8 mouse cellular contexts compared by ENCODE assay signal in the genomic region with DNA sequence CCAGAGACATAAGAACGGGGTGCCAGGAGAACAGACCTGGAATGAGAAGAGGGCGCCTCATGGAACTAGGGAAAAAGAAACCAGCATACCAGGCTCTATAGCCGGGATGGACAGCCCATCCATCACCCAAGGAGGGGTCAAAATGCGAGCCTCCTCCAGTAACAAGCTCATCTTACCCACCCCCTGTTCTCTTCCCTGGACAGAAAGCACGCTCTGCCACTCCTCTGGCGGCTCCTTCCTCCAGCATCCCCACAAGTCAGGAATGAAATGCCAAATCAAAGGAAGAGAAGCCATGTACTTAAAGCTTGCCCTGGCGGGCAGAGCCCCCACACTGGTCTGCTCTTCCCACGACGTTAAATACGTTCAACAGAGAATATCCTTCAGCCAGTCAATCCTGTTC. TPM values are rescaled to one million over a fixed set of nuclear protein-coding genes. Genes with fewer than 3 reads are reported as not detected.
DNase-seq lines count a peak whose midpoint lies in the region; ATAC-seq and TF ChIP-seq lines count a peak whose summit lies in the region.

No protein-coding gene starts in this region.

- no peaks in the 10 kb centered on the region for H3K27me3 ChIP-seq in lung, embryonic 14.5 days (ENCODE audit: insufficient read depth, low read length)
- no peaks in the 10 kb centered on the region for H3K27me3 ChIP-seq in forebrain, embryonic 11.5 days (ENCODE audit: control insufficient read depth, insufficient read depth, low read length)
- H3K27me3 ChIP-seq in limb, embryonic 11.5 days (ENCODE audit: control insufficient read depth, insufficient read depth, low read length): no peaks in the 10 kb centered on the region
- H3K27me3 ChIP-seq in neural tube, embryonic 15.5 days (replicated peaks): no peaks in the 10 kb centered on the region

- peak overlapping the region; percentile 97 for H3K4me2 ChIP-seq in lung, embryonic 14.5 days
- H3K4me2 ChIP-seq in forebrain, embryonic 11.5 days (ENCODE audit: low read depth, low read length, severe bottlenecking): peak overlapping the region; percentile 95
- H3K4me2 ChIP-seq in limb, embryonic 11.5 days (ENCODE audit: low read depth, severe bottlenecking): peak overlapping the region; percentile 94
- H3K4me2 ChIP-seq in neural tube, embryonic 15.5 days: peak overlapping the region; percentile 80

- no peak; the same call in 1 of the 2 replicates for ATAC-seq in lung, embryonic 14.5 days (ENCODE audit: insufficient read depth)
- no peak for ATAC-seq in forebrain, embryonic 11.5 days (replicated peaks; ENCODE audit: low FRiP score)
- no peak for ATAC-seq in limb, embryonic 11.5 days (ENCODE audit: insufficient number of reproducible peaks, low FRiP score, low TSS enrichment, low read depth)
- no peak for ATAC-seq in neural tube, embryonic 15.5 days (ENCODE audit: low FRiP score)

- H3K4me1 ChIP-seq in lung, embryonic 14.5 days (ENCODE audit: insufficient read depth): peaks cover 13% of the 10 kb centered on the region
- peaks cover 19% of the 10 kb centered on the region for H3K4me1 ChIP-seq in lung, adult 2 months (ENCODE audit: control insufficient read depth, insufficient read depth, low read length)
- H3K4me1 ChIP-seq in forebrain, embryonic 11.5 days (replicated peaks; ENCODE audit: control insufficient read depth, insufficient read depth, low read length): peaks cover 12% of the 10 kb centered on the region
- H3K4me1 ChIP-seq in limb, embryonic 11.5 days (ENCODE audit: control insufficient read depth, insufficient read depth, low read length): peaks cover 23% of the 10 kb centered on the region
- peaks cover 57% of the 10 kb centered on the region for H3K4me1 ChIP-seq in neural tube, embryonic 15.5 days

- peak overlapping the region; percentile 63 for H3K4me3 ChIP-seq in lung, embryonic 14.5 days (ENCODE audit: low read depth, low read length)
- H3K4me3 ChIP-seq in lung, adult 2 months (replicated peaks; ENCODE audit: extremely low read depth, low read depth, low read length): no peak overlapping the region
- peak overlapping the region; percentile 63 for H3K4me3 ChIP-seq in forebrain, embryonic 11.5 days (ENCODE audit: low read depth, low read length)
- H3K4me3 ChIP-seq in limb, embryonic 11.5 days (ENCODE audit: low read depth, low read length): peak overlapping the region; percentile 53
- peak overlapping the region; percentile 63 for H3K4me3 ChIP-seq in neural tube, embryonic 15.5 days (replicated peaks)

- no peak for TF ChIP-seq POLR2A in lung, adult 2 months (IDR thresholded peaks at IDR 0.05; ENCODE audit: borderline replicate concordance, extremely low read depth, low read depth, low read length)

- WGBS in lung, embryonic 14.5 days: 18% methylated on average over 10 of the region's 10 CpGs
- 21% methylated on average over 10 of the region's 10 CpGs for WGBS in lung, adult 2 months
- 38% methylated on average over 10 of the region's 10 CpGs for WGBS in forebrain, embryonic 11.5 days
- WGBS in limb, embryonic 11.5 days: 31% methylated on average over 10 of the region's 10 CpGs
- WGBS in neural tube, embryonic 15.5 days: 33% methylated on average over 10 of the region's 10 CpGs

- H3K9me3 ChIP-seq in lung, embryonic 14.5 days (ENCODE audit: low read depth, low read length): no peaks in the 10 kb centered on the region
- no peaks in the 10 kb centered on the region for H3K9me3 ChIP-seq in forebrain, embryonic 11.5 days (ENCODE audit: control insufficient read depth, low read length)
- no peaks in the 10 kb centered on the region for H3K9me3 ChIP-seq in limb, embryonic 11.5 days (ENCODE audit: control insufficient read depth, low read length)
- no peaks in the 10 kb centered on the region for H3K9me3 ChIP-seq in neural tube, embryonic 15.5 days (replicated peaks)

- peak overlapping the region; percentile 32 for H3K9ac ChIP-seq in lung, embryonic 14.5 days
- no peak overlapping the region; the same call in 1 of the 2 replicates for H3K9ac ChIP-seq in forebrain, embryonic 11.5 days (ENCODE audit: low read length)
- H3K9ac ChIP-seq in limb, embryonic 11.5 days (ENCODE audit: low read length): peak overlapping the region; percentile 7; the same call in 1 of the 2 replicates
- peak overlapping the region; percentile 57 for H3K9ac ChIP-seq in neural tube, embryonic 15.5 days (replicated peaks)

- TF ChIP-seq CTCF in lung, embryonic 14.5 days (IDR thresholded peaks at IDR 0.05; ENCODE audit: low read depth): no peak
- TF ChIP-seq CTCF in lung, adult 2 months (IDR thresholded peaks at IDR 0.05; ENCODE audit: insufficient read depth, low read length): no peak

- no peak overlapping the region; the same call in 1 of the 2 replicates for H3K27ac ChIP-seq in lung, embryonic 14.5 days (ENCODE audit: low read depth)
- H3K27ac ChIP-seq in forebrain, embryonic 11.5 days (ENCODE audit: low read depth, low read length): no peak overlapping the region
- H3K27ac ChIP-seq in limb, embryonic 11.5 days (replicated peaks; ENCODE audit: low read depth, low read length): no peak overlapping the region
- H3K27ac ChIP-seq in neural tube, embryonic 15.5 days (replicated peaks): peak overlapping the region; percentile 82; the same call in 1 of the 2 replicates

- peaks cover 62% of the 10 kb centered on the region for H3K36me3 ChIP-seq in lung, embryonic 14.5 days (ENCODE audit: insufficient read depth)
- peaks cover 7% of the 10 kb centered on the region for H3K36me3 ChIP-seq in forebrain, embryonic 11.5 days (ENCODE audit: control insufficient read depth, insufficient read depth, low read length)
- peaks cover 26% of the 10 kb centered on the region for H3K36me3 ChIP-seq in limb, embryonic 11.5 days (ENCODE audit: control insufficient read depth, insufficient read depth, low read length)
- peaks cover 45% of the 10 kb centered on the region for H3K36me3 ChIP-seq in neural tube, embryonic 15.5 days

- DNase-seq in lung, embryonic 14.5 days: no peak
- no peak for DNase-seq in lung, adult 2 months
- no peak for DNase-seq in forebrain, embryonic 11.5 days (ENCODE audit: low spot score)
- no peak for DNase-seq in limb, embryonic 11.5 days (ENCODE audit: low spot score)
- DNase-seq in embryo, embryonic 11 days: no peak
- DNase-seq in embryo, embryonic 10.5 days (ENCODE audit: low spot score): no peak
- no peak for DNase-seq in thymus, postnatal 4 days

RNA-seq across cellular contexts. Expression of a gene that starts 1.0 kb away (rescaled TPM):
- 22.9 and 23.0 TPM in 2 replicates for polyA plus RNA-seq in lung, embryonic 14.5 days (2014; fragmentation: Nextera tagmentation; extraction: Ambion mirVana)
- 35.6 and 37.1 TPM in 2 replicates for polyA plus RNA-seq in lung, adult 2 months (2012; rRNA removed)
- 14.3 and 18.7 TPM in 2 replicates for polyA plus RNA-seq in forebrain, embryonic 11.5 days (2014; fragmentation: Nextera tagmentation; extraction: Ambion mirVana)
- 13.1 and 14.1 TPM in 2 replicates for polyA plus RNA-seq in limb, embryonic 11.5 days (2014; fragmentation: Nextera tagmentation; extraction: Ambion mirVana)
- polyA plus RNA-seq in neural tube, embryonic 15.5 days (2015; fragmentation: Nextera tagmentation; extraction: Ambion mirVana): 46.9 and 53.9 TPM in 2 replicates

RNA-seq across cellular contexts. Expression of a gene that starts 1.0 kb away (rescaled TPM):
- 32.9 and 34.6 TPM in 2 replicates for polyA plus RNA-seq in lung, embryonic 14.5 days (2014; fragmentation: Nextera tagmentation; extraction: Ambion mirVana)
- 24.8 and 31.3 TPM in 2 replicates for polyA plus RNA-seq in lung, adult 2 months (2012; rRNA removed)
- polyA plus RNA-seq in forebrain, embryonic 11.5 days (2014; fragmentation: Nextera tagmentation; extraction: Ambion mirVana): 40.7 and 43.7 TPM in 2 replicates
- 36.5 and 40.9 TPM in 2 replicates for polyA plus RNA-seq in limb, embryonic 11.5 days (2014; fragmentation: Nextera tagmentation; extraction: Ambion mirVana)
- 67.5 and 77.9 TPM in 2 replicates for polyA plus RNA-seq in neural tube, embryonic 15.5 days (2015; fragmentation: Nextera tagmentation; extraction: Ambion mirVana)

RNA-seq across cellular contexts. Expression of a gene that starts 6.1 kb away (rescaled TPM):
- 1.1 and 1.2 TPM in 2 replicates for polyA plus RNA-seq in lung, embryonic 14.5 days (2014; fragmentation: Nextera tagmentation; extraction: Ambion mirVana)
- 12.8 and 13.2 TPM in 2 replicates for polyA plus RNA-seq in lung, adult 2 months (2012; rRNA removed)
- polyA plus RNA-seq in forebrain, embryonic 11.5 days (2014; fragmentation: Nextera tagmentation; extraction: Ambion mirVana): 1.1 and 2.3 TPM in 2 replicates
- 0.79 and 0.95 TPM in 2 replicates for polyA plus RNA-seq in limb, embryonic 11.5 days (2014; fragmentation: Nextera tagmentation; extraction: Ambion mirVana)
- polyA plus RNA-seq in neural tube, embryonic 15.5 days (2015; fragmentation: Nextera tagmentation; extraction: Ambion mirVana): 1.6 and 2.6 TPM in 2 replicates

RNA-seq across cellular contexts. Expression of a gene that starts 7.3 kb away (rescaled TPM):
- 42.1 and 45.3 TPM in 2 replicates for polyA plus RNA-seq in lung, embryonic 14.5 days (2014; fragmentation: Nextera tagmentation; extraction: Ambion mirVana)
- polyA plus RNA-seq in lung, adult 2 months (2012; rRNA removed): 57.6 and 59.4 TPM in 2 replicates
- 40.2 and 43.7 TPM in 2 replicates for polyA plus RNA-seq in forebrain, embryonic 11.5 days (2014; fragmentation: Nextera tagmentation; extraction: Ambion mirVana)
- 42.8 and 47.9 TPM in 2 replicates for polyA plus RNA-seq in limb, embryonic 11.5 days (2014; fragmentation: Nextera tagmentation; extraction: Ambion mirVana)
- 45.7 and 46.1 TPM in 2 replicates for polyA plus RNA-seq in neural tube, embryonic 15.5 days (2015; fragmentation: Nextera tagmentation; extraction: Ambion mirVana)

RNA-seq across cellular contexts. Expression of a gene that starts 10.3 kb away (rescaled TPM):
- polyA plus RNA-seq in lung, embryonic 14.5 days (2014; fragmentation: Nextera tagmentation; extraction: Ambion mirVana): 51.3 and 54.1 TPM in 2 replicates
- 43.7 and 45.5 TPM in 2 replicates for polyA plus RNA-seq in lung, adult 2 months (2012; rRNA removed)
- polyA plus RNA-seq in forebrain, embryonic 11.5 days (2014; fragmentation: Nextera tagmentation; extraction: Ambion mirVana): 48.2 and 51.8 TPM in 2 replicates
- 46.7 and 49.3 TPM in 2 replicates for polyA plus RNA-seq in limb, embryonic 11.5 days (2014; fragmentation: Nextera tagmentation; extraction: Ambion mirVana)
- polyA plus RNA-seq in neural tube, embryonic 15.5 days (2015; fragmentation: Nextera tagmentation; extraction: Ambion mirVana): 41.2 and 46.1 TPM in 2 replicates
